Mouse (Mus musculus) forebrain, embryonic 13.5 days (tissue): ENCODE data around the gene Mageh1. TPM values are rescaled to one million over a fixed set of nuclear protein-coding genes. Genes with fewer than 3 reads are reported as not detected.
"Not testable (repeated sequence)": the region's sequence is repeated elsewhere in the genome, so short reads cannot be mapped to it uniquely, and the experiment has no call there.

ENCODE experiments used
- ATAC-seq: fragments of 200-750 bp; cut with Nextera tagmentation; 2 replicates; pipeline ENCODE4 v1.8.0; 2017
- H3K27ac ChIP-seq: fragments of 300-500 bp; sonication (generic); 2 replicates; pipeline ENCODE4 v1.5.1; 2015; ENCODE audit warnings: inconsistent platforms, mild to moderate bottlenecking, moderate library complexity
- H3K27me3 ChIP-seq: fragments of 300-500 bp; sonication (generic); 2 replicates; pipeline ENCODE4 v1.6.1; 2015; ENCODE audit warnings: mild to moderate bottlenecking, inconsistent platforms
- H3K36me3 ChIP-seq: fragments of 300-500 bp; sonication (generic); 2 replicates; pipeline ENCODE4 v1.6.1; 2015; ENCODE audit warnings: mild to moderate bottlenecking, inconsistent platforms; ENCODE audit not compliant: poor library complexity, severe bottlenecking
- H3K4me1 ChIP-seq: fragments of 300-500 bp; sonication (generic); 2 replicates; pipeline ENCODE4 v1.6.1; 2015; ENCODE audit warnings: inconsistent platforms
- H3K4me2 ChIP-seq: fragments of 300-500 bp; sonication (generic); 2 replicates; pipeline ENCODE4 v1.6.1; 2015; ENCODE audit warnings: inconsistent platforms, mild to moderate bottlenecking, moderate library complexity
- H3K4me3 ChIP-seq: fragments of 300-500 bp; sonication (generic); 2 replicates; pipeline ENCODE4 v1.5.1; 2015; ENCODE audit warnings: mild to moderate bottlenecking, inconsistent platforms
- H3K9ac ChIP-seq: fragments of 300-500 bp; sonication (generic); 2 replicates; pipeline ENCODE4 v1.6.1; 2015; ENCODE audit warnings: mild to moderate bottlenecking, inconsistent platforms
- H3K9me3 ChIP-seq: fragments of 300-500 bp; sonication (generic); replicated peaks from 2 replicates; pipeline ENCODE4 v1.6.1; 2016; ENCODE audit warnings: inconsistent platforms
- WGBS: fragments of 180-500 bp; shearing (Covaris S2); methylation state at CpG from one replicate; pipeline ENCODE4 v1.1.7; 2015; 5-methylcytosine and 5-hydroxymethylcytosine counted together
- polyA plus RNA-seq: library from polyadenylated mRNA; unstranded; fragments of >200 nt; fragmentation: Nextera tagmentation; extraction: Ambion mirVana; gene quantifications from 2 replicates; pipeline ENCODE4 v1.2.1, GENCODE M21; 2015

Gene Mageh1
- polyA plus RNA-seq = 101 and 107 TPM in 2 replicates

- Histone ChIP-seq H3K4me3 (peak within 1 kb of the TSS; percentile 57), H3K27ac (peak within 1 kb of the TSS; percentile 95), H3K36me3 (no peaks in the 10 kb centered on the region), H3K4me1 (0 out of 2 replicates have a peak, but pooled peaks cover 6% of the 10 kb centered on the region), H3K4me2 (peak within 1 kb of the TSS; percentile 64), H3K27me3 (0 out of 2 replicates have a peak, but pooled peaks cover 4% of the 10 kb centered on the region), H3K9me3 (no peaks in the 10 kb centered on the region), H3K9ac (peak within 1 kb of the TSS; percentile 79)
- WGBS = 15% methylated on average over 47 of the region's 49 CpGs
- ATAC-seq = peak; percentile 94
Observed at GRCm38 (mm10) chrX:153037087-153037971, at the start of gene Mageh1. Mageh1 (minus strand) TSS chrX:153037575.

- 27% methylated on average over 7 of the region's 22 CpGs for WGBS
- H3K27me3 ChIP-seq, H3K9ac ChIP-seq, H3K36me3 ChIP-seq, H3K4me1 ChIP-seq, H3K9me3 ChIP-seq: not testable (repeated sequence)
- Histone ChIP-seq H3K4me2 (peak overlapping the region; percentile 64), H3K4me3 (peak overlapping the region; percentile 57), H3K27ac (peak overlapping the region; percentile 95)
- ATAC-seq = peak; percentile 94
Observed at GRCm38 (mm10) chrX:153037972-153038744, 783 bp upstream of the Mageh1 start.

DNA sequence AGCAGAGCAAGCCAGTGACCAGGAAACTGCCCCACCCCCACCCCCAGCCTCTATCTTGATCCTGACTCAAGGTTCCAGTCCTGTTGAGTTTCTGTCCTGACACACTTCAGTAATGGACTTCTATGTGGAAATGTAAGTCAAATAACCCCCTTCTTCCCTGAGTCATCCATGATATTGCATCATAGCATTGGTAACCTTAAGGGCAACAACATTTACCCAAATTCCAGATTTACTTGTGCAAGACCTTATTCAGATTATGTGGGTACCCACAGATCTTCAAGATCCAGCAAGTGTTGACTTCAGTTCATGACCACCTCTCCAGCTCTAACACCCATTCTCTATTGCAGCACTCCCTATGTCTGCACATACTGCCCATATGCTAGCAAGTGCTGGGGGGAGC lies 5.8 kb downstream of the Mageh1 start:
- ATAC-seq, H3K27me3 ChIP-seq, H3K9me3 ChIP-seq, H3K4me2 ChIP-seq, H3K27ac ChIP-seq, H3K4me1 ChIP-seq, H3K36me3 ChIP-seq, H3K9ac ChIP-seq, H3K4me3 ChIP-seq: not testable (repeated sequence)

GRCm38 (mm10) chrX:153025709-153026108 lies 11.7 kb downstream of the Mageh1 start:
- H3K4me3 ChIP-seq, ATAC-seq, H3K27me3 ChIP-seq, H3K27ac ChIP-seq, H3K36me3 ChIP-seq, H3K9ac ChIP-seq, H3K4me1 ChIP-seq, H3K9me3 ChIP-seq, H3K4me2 ChIP-seq: not testable (repeated sequence)
- 93% methylated on average over 2 of the region's 3 CpGs for WGBS

DNA sequence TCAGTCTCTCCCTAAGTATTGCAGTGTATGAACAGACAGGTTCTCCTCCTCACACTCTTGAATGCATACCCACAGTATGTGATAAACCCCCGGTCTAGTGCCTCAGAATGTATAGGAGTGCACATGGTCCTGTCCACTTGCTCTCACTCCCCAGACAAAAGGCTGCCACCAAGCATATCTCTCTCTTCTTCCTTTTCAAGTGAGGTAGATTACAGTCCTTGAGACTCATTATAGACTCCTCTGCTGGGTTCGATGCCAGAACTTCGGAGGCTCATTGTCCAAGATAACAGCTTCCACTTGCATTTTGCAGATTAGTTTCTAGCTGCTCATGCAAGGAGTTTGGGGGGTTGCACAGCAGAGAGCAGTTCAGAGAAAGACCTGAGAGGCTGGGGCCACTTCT lies 12.1 kb downstream of the Mageh1 start:
- H3K27me3 ChIP-seq, H3K9me3 ChIP-seq, H3K27ac ChIP-seq, H3K4me1 ChIP-seq, H3K36me3 ChIP-seq, H3K4me3 ChIP-seq, ATAC-seq, H3K4me2 ChIP-seq, H3K9ac ChIP-seq: not testable (repeated sequence)
- no CpG with 5 or more reads among the region's 3 CpGs for WGBS

DNA sequence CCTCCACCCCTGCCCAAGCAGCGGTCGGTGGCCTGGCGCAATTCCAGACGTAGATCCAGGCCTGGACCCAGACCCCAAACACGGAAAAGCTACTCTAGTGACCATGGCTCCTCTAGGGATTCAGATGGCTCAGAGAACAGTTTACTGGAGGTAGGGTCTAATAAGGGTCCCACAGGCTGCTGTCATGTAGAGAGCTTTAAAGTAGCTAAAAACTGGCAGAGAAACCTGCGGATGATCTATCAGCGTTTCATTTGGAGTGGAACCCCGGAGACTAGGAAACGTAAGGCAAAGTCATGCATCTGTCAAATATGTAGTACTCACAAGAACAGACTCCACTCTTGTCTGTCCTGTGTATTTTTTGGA lies 29.7 kb downstream of the Mageh1 start:
- no peak for ATAC-seq

DNA sequence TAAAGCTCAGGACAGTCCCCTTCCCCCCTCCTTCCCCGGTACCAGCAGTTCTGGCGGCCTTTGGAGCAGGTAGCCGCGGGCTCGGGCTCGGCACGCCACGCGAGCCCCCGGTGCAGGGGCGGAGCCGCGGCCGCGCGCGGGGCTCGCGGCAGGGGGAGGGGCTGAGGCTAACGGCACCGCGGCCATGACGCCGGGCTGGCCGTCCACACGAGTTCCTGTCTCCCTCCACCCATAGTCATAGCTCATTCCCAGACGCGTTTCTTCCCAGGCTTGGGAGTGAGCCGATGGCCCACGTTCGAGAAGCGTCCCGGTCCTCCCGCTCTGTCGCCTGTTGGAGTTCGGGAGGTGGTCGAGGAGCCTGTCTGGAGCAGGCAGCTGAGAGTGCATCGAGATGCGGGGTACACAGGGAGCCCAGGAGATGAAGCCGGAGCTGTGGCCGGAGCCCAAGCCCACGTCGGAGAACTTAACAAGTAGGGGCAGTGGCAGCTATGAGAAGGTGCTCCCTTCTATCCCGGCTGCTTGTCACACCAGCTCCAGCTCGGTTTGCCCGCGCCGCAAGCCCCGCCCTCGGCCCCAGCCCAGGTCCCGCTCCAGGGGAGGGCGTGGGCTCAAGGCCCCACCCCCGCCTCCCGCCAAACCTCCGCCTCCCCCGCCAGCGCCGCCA lies 30.2 kb downstream of the Mageh1 start:
- H3K9me3 ChIP-seq = no peaks in the 10 kb centered on the region
- ATAC-seq = peak; percentile 90
- no peaks in the 10 kb centered on the region for H3K4me1 ChIP-seq
- H3K36me3 ChIP-seq = no peaks in the 10 kb centered on the region
- WGBS = 17% methylated on average over 29 of the region's 58 CpGs
- peak overlapping the region; percentile 87 for H3K27ac ChIP-seq
- H3K4me3 ChIP-seq = peak overlapping the region; percentile 55
- no peaks in the 10 kb centered on the region for H3K27me3 ChIP-seq
- peak overlapping the region; percentile 68 for H3K9ac ChIP-seq
- H3K4me2 ChIP-seq = peak overlapping the region; percentile 65

More for the DNA sequence above, 29.7 kb downstream of the Mageh1 start:
- peak overlapping the region; percentile 68 for H3K9ac ChIP-seq
- H3K27me3 ChIP-seq = no peaks in the 10 kb centered on the region
- peak overlapping the region; percentile 87 for H3K27ac ChIP-seq
- no peaks in the 10 kb centered on the region for H3K4me1 ChIP-seq
- no peaks in the 10 kb centered on the region for H3K9me3 ChIP-seq
- peak overlapping the region; percentile 55 for H3K4me3 ChIP-seq
- no peaks in the 10 kb centered on the region for H3K36me3 ChIP-seq
- H3K4me2 ChIP-seq = peak overlapping the region; percentile 65
- 35% methylated on average over 9 of the region's 9 CpGs for WGBS

DNA sequence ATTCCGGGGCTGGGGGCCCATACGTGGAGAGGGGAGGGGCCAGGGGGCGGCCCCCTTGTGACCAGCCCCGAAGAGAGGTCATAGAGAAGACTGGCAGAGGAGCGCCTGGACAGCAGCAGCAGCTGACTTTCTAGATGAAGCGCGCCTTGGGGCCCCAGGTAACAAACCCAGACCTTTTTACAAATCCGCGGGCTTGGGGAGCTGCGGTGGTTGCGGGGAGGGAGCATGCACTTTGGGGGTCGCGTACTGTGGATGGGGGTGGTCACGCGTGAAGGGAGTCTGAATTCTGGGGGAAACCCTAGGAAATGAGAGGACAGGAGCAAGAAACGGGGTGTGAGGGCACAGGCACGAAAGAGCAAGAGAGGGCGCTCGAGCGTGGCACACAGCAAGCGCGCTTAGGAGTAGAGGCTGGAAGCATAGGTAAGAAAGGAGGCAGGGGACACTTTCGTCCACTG lies 31.0 kb downstream of the Mageh1 start, which contains the start of gene Usp51:
Gene Usp51, plus strand, starts transcription at position 83 of the 455 bp plus-strand sequence.
- WGBS = 18% methylated on average over 23 of the region's 23 CpGs
- Histone ChIP-seq H3K4me1 (no peaks in the 10 kb centered on the region), H3K27ac (peak within 1 kb of the TSS; percentile 87), H3K27me3 (no peaks in the 10 kb centered on the region), H3K9me3 (no peaks in the 10 kb centered on the region), H3K9ac (peak within 1 kb of the TSS; percentile 68), H3K4me3 (peak within 1 kb of the TSS; percentile 55), H3K4me2 (peak within 1 kb of the TSS; percentile 65), H3K36me3 (no peaks in the 10 kb centered on the region)
- ATAC-seq = peak; percentile 79

DNA sequence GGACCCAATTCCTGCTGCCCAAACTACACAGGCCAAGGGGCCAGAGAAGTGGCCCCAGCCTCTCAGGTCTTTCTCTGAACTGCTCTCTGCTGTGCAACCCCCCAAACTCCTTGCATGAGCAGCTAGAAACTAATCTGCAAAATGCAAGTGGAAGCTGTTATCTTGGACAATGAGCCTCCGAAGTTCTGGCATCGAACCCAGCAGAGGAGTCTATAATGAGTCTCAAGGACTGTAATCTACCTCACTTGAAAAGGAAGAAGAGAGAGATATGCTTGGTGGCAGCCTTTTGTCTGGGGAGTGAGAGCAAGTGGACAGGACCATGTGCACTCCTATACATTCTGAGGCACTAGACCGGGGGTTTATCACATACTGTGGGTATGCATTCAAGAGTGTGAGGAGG lies 41.3 kb downstream of the Mageh1 start:
- not testable (repeated sequence) for H3K9ac ChIP-seq, H3K27ac ChIP-seq, H3K9me3 ChIP-seq, H3K27me3 ChIP-seq, H3K36me3 ChIP-seq, H3K4me2 ChIP-seq, ATAC-seq, H3K4me3 ChIP-seq, H3K4me1 ChIP-seq
- no CpG with 5 or more reads among the region's 3 CpGs for WGBS

- not testable (repeated sequence) for ATAC-seq, H3K27ac ChIP-seq, H3K4me3 ChIP-seq, H3K27me3 ChIP-seq, H3K36me3 ChIP-seq, H3K9ac ChIP-seq, H3K4me1 ChIP-seq, H3K4me2 ChIP-seq, H3K9me3 ChIP-seq
Observed at GRCm38 (mm10) chrX:152989852-152990251, 47.5 kb downstream of the Mageh1 start.
